Mouse (Mus musculus) stomach, postnatal 0 days (tissue): Measurements from ENCODE around the gene Cpm. TPM values are rescaled to one million over a fixed set of nuclear protein-coding genes. Genes with fewer than 3 reads are reported as not detected.
"Not testable (repeated sequence)": the region's sequence is repeated elsewhere in the genome, so short reads cannot be mapped to it uniquely, and the experiment has no call there.

Source experiments
- ATAC-seq: fragments of 200-750 bp; cut with Nextera tagmentation; 2 replicates; pipeline ENCODE4 v1.8.0; 2017; ENCODE audit not compliant: low FRiP score, low TSS enrichment
- DNase-seq: peaks from one replicate; pipeline ENCODE4 v3.0.0-alpha.2; 2016; ENCODE audit warnings: low spot score
- H3K27ac ChIP-seq: fragments of 300-500 bp; sonication (generic); replicated peaks from 2 replicates; pipeline ENCODE4 v1.5.1; 2014; ENCODE audit warnings: mild to moderate bottlenecking, control low read depth
- H3K27me3 ChIP-seq: fragments of 300-500 bp; sonication (generic); 2 replicates; pipeline ENCODE4 v1.6.1; 2014; ENCODE audit warnings: low read length; ENCODE audit not compliant: control insufficient read depth, insufficient read depth
- H3K36me3 ChIP-seq: fragments of 300-500 bp; sonication (generic); 2 replicates; pipeline ENCODE4 v1.6.1; 2014; ENCODE audit warnings: low read length, mixed read lengths; ENCODE audit not compliant: control insufficient read depth, insufficient read depth
- H3K4me1 ChIP-seq: fragments of 300-500 bp; sonication (generic); replicated peaks from 2 replicates; pipeline ENCODE4 v1.6.1; 2014; ENCODE audit warnings: antibody characterized with exemption; ENCODE audit not compliant: control insufficient read depth, insufficient read depth
- H3K4me2 ChIP-seq: fragments of 300-500 bp; sonication (generic); replicated peaks from 2 replicates; pipeline ENCODE4 v1.6.1; 2014; ENCODE audit warnings: low read depth, mild to moderate bottlenecking, control low read depth, moderate library complexity
- H3K4me3 ChIP-seq: fragments of 300-500 bp; sonication (generic); 2 replicates; pipeline ENCODE4 v1.5.1; 2014; ENCODE audit warnings: low read depth, low read length, control low read depth
- H3K9ac ChIP-seq: fragments of 300-500 bp; sonication (generic); 2 replicates; pipeline ENCODE4 v1.6.1; 2014; ENCODE audit warnings: mild to moderate bottlenecking, low read length, control low read depth, mixed read lengths
- H3K9me3 ChIP-seq: fragments of 300-500 bp; sonication (generic); 2 replicates; pipeline ENCODE4 v1.6.1; 2016; ENCODE audit warnings: low read length; ENCODE audit not compliant: control insufficient read depth
- CTCF ChIP-seq: IDR thresholded peaks from 2 replicates; pipeline ENCODE4 v1.5.1; 2016; ENCODE audit warnings: antibody characterized with exemption, low read depth, mild to moderate bottlenecking, moderate library complexity
- EP300 ChIP-seq: optimal IDR thresholded peaks from 2 replicates; pipeline ENCODE3; 2016; ENCODE audit warnings: antibody characterized with exemption
- WGBS: fragments of 180-500 bp; shearing (Covaris S2); extraction: QIAGEN DNeasy Blood & Tissue Kit; methylation state at CpG from one replicate; pipeline ENCODE4 v1.1.7; 2014; 5-methylcytosine and 5-hydroxymethylcytosine counted together
- polyA plus RNA-seq: library from polyadenylated mRNA; unstranded; fragments of >200 nt; fragmentation: Nextera tagmentation; extraction: Ambion mirVana; gene quantifications from 2 replicates; pipeline ENCODE4 v1.2.1, GENCODE M21; 2015

The Cpm gene
- polyA plus RNA-seq, 1 experiment from 2014 or later, result 22.9 TPM

GRCm38 (mm10) chr10:117699914-117700313, 70.6 kb downstream of the Cpm start:
- DNase-seq (no peak), ATAC-seq (no peak)
- Histone ChIP-seq H3K4me3 (no peak overlapping the region), H3K36me3 (peaks cover 36% of the 10 kb centered on the region), H3K9ac (no peak overlapping the region), H3K4me2 (no peak overlapping the region), H3K4me1 (no peaks in the 10 kb centered on the region), H3K27ac (no peak overlapping the region), H3K27me3 (no peaks in the 10 kb centered on the region), H3K9me3 (no peaks in the 10 kb centered on the region)
- TF ChIP-seq CTCF (no peak), EP300 (no peak)
- 95% methylated on average over 4 of the region's 4 CpGs for WGBS

GRCm38 (mm10) chr10:117700450-117700849, 71.2 kb downstream of the Cpm start:
- TF ChIP-seq EP300 (no peak), CTCF (no peak)
- Histone ChIP-seq H3K9ac (no peak overlapping the region), H3K9me3 (no peaks in the 10 kb centered on the region), H3K4me1 (no peaks in the 10 kb centered on the region), H3K36me3 (peaks cover 34% of the 10 kb centered on the region), H3K4me2 (no peak overlapping the region), H3K4me3 (no peak overlapping the region), H3K27ac (no peak overlapping the region), H3K27me3 (no peaks in the 10 kb centered on the region)
- DNase-seq (no peak), ATAC-seq (no peak)
- WGBS, result 93% methylated on average over 1 of the region's 1 CpGs

- 87% methylated on average over 6 of the region's 6 CpGs for whole genome bisulfite sequencing
- ATAC-seq (no peak), DNase-seq (no peak)
- TF ChIP-seq EP300 (no peak), CTCF (no peak)
- Histone ChIP-seq H3K27me3 (no peaks in the 10 kb centered on the region), H3K9me3 (no peaks in the 10 kb centered on the region), H3K4me1 (no peaks in the 10 kb centered on the region), H3K36me3 (peaks cover 34% of the 10 kb centered on the region), H3K9ac (no peak overlapping the region), H3K4me2 (no peak overlapping the region), H3K27ac (no peak overlapping the region), H3K4me3 (no peak overlapping the region)
Measured at GRCm38 (mm10) chr10:117701034-117701829, 71.9 kb downstream of the Cpm start.

GRCm38 (mm10) chr10:117702024-117702833, 72.9 kb downstream of the Cpm start:
- no peak overlapping the region for H3K9ac ChIP-seq
- H3K27ac ChIP-seq, result no peak overlapping the region
- no peaks in the 10 kb centered on the region for H3K9me3 ChIP-seq
- no peak; the same call in 1 of the 2 replicates for ATAC-seq
- H3K4me3 ChIP-seq, result no peak overlapping the region
- TF ChIP-seq EP300 (no peak), CTCF (no peak)
- H3K36me3 ChIP-seq, result peaks cover 34% of the 10 kb centered on the region
- no peak for DNase-seq
- H3K4me1 ChIP-seq, result no peaks in the 10 kb centered on the region
- H3K27me3 ChIP-seq, result no peaks in the 10 kb centered on the region
- WGBS, result 94% methylated on average over 6 of the region's 6 CpGs
- H3K4me2 ChIP-seq, result no peak overlapping the region

- DNase-seq (no peak), ATAC-seq (no peak)
- H3K4me2 ChIP-seq, result no peak overlapping the region
- no peak overlapping the region for H3K9ac ChIP-seq
- TF ChIP-seq CTCF (no peak), EP300 (no peak)
- 84% methylated on average over 3 of the region's 3 CpGs for WGBS
- no peaks in the 10 kb centered on the region for H3K9me3 ChIP-seq
- H3K4me1 ChIP-seq, result no peaks in the 10 kb centered on the region
- H3K4me3 ChIP-seq, result no peak overlapping the region
- H3K27ac ChIP-seq, result no peak overlapping the region
- no peaks in the 10 kb centered on the region for H3K27me3 ChIP-seq
- H3K36me3 ChIP-seq, result peaks cover 25% of the 10 kb centered on the region
Measured at GRCm38 (mm10) chr10:117703506-117703905, 74.2 kb downstream of the Cpm start.

GRCm38 (mm10) chr10:117704314-117704963, 75.1 kb downstream of the Cpm start:
- not testable (repeated sequence) for DNase-seq, ATAC-seq, H3K27ac ChIP-seq, H3K27me3 ChIP-seq, H3K9me3 ChIP-seq, H3K4me3 ChIP-seq, H3K4me2 ChIP-seq, H3K9ac ChIP-seq, H3K4me1 ChIP-seq
- peaks cover 23% of the 10 kb centered on the region for H3K36me3 ChIP-seq
- 96% methylated on average over 6 of the region's 6 CpGs for WGBS
